Mouse (Mus musculus) v-Abl transformed pro-B cells (cell line): ENCODE results near the gene Apbb2.

Experiments
- in situ Hi-C, 2 experiments: fragments of 400-800 bp; cut with MboI; formaldehyde crosslinking; loops; one replicate each; pipeline ENCODE4 v1.15.1; 2025; ENCODE audit not compliant: unreplicated experiment in 2 of 2

Apbb2 gene

GRCm38 (mm10) chr5:66428071-66428470 lies 190.5 kb downstream of the Apbb2 start:
- in situ Hi-C loops, result loop anchor here (10.0 to 25.0 kb wide), 2 partner anchors 584 to 587 kb away; no protein-coding TSS in a partner anchor

DNA sequence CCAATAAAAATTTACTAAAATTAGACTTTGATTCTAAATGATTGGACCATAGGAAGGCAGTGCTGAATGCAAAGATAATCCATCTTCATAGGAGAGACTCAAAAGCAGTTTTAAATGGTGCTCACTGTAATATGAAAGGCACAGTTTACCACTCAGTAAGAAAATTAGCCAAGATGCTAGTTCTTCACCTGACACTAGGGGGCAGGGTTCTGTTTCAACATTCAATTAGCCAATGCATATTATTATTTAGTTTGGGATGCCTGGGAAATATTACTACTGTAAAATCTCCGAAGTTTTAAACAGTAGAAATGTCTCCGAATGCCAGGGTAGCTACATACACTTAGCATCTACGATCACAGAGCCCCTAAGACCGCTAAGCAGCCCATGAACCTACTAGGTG lies 194.7 kb downstream of the Apbb2 start:
- in situ Hi-C loops, result loop anchor here in 1 of 2 experiments (5.0 to 10.0 kb wide), 2 partner anchors 238 to 591 kb away; no protein-coding TSS in a partner anchor

- in situ Hi-C loops, result loop anchor here in 1 of 2 experiments (5.0 to 10.0 kb wide), 2 partner anchors 239 to 591 kb away; no protein-coding TSS in a partner anchor
Observed at GRCm38 (mm10) chr5:66423466-66423865, 195.1 kb downstream of the Apbb2 start.

GRCm38 (mm10) chr5:66421954-66422353 lies 196.6 kb downstream of the Apbb2 start:
- in situ Hi-C loops, result loop anchor here in 1 of 2 experiments (5.0 to 10.0 kb wide), 2 partner anchors 240 to 593 kb away; no protein-coding TSS in a partner anchor

DNA sequence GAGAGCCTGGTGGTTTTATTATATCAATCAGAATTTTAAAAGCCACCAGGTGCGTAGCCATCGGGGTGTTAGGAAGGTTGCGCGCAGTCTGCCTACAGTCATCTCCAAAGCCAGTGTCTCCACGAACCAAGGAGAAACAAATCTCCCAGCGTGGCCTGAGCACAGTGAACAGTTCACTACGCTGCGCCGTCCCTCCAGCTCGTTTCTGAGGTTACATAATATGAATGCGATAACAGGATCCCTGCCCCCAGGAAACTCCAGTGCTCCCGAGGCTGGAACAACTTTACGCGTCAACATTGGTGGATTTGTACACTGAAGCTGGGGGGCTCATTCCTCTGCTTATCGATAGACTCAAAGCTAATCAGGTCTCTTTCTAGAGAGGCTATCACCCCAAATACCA lies 197.4 kb downstream of the Apbb2 start:
- in situ Hi-C loops, result loop anchor here in 1 of 2 experiments (5.0 to 10.0 kb wide), 2 partner anchors 241 to 594 kb away; no protein-coding TSS in a partner anchor

- in situ Hi-C loops, result loop anchor here in 1 of 2 experiments (5.0 to 10.0 kb wide), 2 partner anchors 242 to 595 kb away; no protein-coding TSS in a partner anchor
Observed at GRCm38 (mm10) chr5:66420011-66420410, 198.6 kb downstream of the Apbb2 start.

DNA sequence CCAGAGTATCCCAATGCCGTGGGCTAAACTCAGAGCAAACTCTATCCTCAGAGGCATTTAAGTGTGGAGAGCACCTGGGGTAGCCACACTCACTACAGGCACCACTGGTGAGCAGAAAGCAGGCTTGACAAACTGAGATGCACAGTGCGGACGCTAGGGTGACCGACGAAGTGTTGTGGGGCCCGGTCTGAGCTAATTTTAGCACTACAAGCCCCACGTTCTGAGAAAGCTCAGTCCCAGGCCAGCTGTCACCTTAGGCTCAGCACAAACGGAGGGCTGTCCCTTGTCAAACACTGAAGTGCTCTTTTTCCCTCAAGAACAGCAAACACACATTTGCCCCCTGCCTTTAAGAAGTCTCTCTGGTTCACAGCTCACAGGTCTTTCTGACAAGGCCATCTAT lies 201.3 kb downstream of the Apbb2 start:
- in situ Hi-C loops, result no loop called here

DNA sequence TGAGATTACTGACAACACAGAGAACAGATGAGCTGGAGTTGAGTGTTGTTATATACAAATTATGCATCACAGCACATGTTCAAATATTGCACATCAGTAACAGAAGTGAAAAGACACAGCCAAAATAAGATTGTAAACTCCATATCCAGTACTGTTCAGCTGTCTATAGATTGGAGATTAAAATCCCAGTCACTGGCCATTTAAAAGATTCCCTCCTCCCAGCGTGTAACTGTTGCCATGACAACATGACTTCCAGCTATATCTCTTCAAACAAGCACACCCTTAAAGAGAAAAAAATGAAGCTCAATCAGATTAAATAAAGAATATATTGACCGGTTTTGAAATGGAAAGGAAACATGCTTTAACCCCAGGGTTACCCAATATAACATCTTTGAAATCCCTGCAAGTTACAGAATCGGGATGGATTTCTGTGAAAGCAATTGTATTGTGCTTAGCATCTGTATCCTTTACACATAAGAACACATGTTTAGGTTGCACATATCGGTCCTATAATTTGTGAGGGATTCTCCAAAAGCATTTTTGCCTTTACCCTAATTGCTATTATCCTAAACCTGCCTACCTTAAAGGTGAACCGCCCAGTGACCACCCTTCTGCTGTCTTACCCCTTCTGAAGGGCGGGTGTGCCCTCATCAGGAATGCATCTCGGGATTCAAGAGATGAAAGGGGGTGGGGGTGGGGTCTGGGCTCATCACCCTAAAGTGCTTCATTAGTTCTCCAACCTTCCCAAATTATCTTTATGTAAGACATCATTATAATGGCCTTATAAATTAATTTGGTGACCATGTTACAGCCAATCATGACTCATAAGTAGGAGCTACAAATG lies 202.7 kb downstream of the Apbb2 start:
- in situ Hi-C loops, result no loop called here

- in situ Hi-C loops, result no loop called here
Observed at GRCm38 (mm10) chr5:66415033-66415697, 203.4 kb downstream of the Apbb2 start.

- in situ Hi-C loops, result no loop called here
Observed at GRCm38 (mm10) chr5:66413402-66413801, 205.2 kb downstream of the Apbb2 start.

- in situ Hi-C loops, result no loop called here
Observed at GRCm38 (mm10) chr5:66412821-66413220, 205.8 kb downstream of the Apbb2 start.

GRCm38 (mm10) chr5:66408546-66408945 lies 210.0 kb downstream of the Apbb2 start:
- in situ Hi-C loops, result no loop called here

DNA sequence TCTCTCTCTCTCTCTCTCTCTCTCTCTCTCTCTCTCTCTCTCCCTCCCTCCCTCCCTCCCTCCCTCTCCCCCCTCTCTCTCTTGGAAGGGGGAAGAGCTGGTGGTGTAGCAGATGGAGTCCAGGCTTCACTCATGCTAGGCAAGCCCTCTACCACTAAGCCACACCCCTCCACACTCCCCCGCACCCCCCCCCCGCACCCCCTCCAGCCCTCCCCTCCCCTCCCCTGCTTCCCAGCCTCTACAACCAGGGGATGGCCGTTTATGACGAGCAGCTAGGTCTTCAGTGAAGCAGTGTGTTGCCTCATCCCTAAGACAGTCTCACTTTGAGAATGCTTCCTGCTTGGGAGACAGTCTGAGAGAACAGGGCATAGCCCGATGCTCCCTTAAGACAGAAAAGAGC lies 210.6 kb downstream of the Apbb2 start:
- in situ Hi-C loops, result no loop called here

DNA sequence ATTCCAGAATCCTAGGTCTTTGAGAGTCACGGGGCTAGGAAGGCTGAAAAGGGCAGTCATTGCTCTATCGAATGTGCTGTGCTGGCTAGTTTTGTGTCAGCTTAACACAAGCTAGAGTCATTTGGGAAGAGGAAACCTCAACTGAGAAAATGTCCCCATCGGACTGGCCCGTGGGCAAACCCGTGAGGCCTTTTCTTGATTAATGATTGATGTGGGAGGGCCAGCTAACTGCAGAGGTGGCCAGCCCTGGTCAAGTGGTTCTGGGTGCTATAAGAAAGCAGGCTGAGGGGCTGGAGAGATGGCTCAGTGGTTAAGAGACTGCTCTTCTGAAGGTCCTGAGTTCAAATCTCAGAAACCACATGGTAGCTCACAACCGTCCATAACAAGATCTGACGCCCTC lies 212.2 kb downstream of the Apbb2 start:
- in situ Hi-C loops, result no loop called here

DNA sequence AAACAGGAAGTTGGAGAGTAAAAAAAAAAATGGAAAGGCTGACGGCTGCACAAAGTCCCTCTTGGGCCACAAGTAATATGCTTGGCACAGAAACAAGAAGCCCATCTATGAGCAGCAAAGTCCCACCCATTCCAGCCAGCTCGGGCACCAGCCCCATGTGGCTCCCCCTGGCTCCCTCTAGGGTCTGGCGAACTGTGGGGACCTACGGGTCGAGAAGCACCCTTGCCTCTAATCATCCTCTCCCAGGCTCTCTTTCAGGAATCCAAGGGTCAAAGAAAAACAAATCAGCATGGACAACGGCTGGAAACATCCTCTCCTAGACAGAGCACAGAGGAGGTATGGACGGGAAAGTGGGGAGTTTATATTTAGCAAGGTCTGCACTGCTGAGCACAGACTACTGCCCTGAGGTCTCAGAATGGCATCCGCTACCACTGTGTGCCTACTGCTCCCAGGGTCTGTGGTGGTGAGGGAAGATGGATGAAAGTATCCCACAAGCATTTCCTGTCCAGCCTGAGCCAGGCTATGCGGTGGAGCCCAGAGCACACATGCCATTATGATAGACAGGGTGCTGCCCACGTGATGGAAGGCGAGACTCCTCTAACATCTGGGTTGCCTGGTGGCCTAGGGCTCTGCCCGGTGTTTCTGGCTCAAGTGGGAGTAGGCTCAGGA lies 212.7 kb downstream of the Apbb2 start:
- in situ Hi-C loops, result no loop called here

DNA sequence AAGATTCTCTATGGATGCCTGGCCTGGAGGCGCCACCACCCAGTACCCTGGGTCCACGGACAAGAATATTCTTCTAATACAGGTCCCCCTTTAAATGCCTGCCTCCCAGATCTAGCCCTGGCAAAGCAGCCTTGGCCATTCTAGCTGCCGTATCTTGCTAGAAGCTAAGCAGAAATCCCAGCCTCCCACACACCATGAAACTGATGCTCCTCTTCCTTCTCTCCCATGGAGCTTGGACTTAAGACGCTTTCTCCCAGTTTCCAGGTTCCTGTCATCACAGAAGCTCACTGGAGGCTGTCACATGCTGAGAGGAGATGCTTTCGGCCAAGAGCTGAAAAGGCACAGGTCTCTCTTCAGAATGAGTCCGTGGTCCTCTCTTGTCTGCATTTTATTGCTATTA lies 213.3 kb downstream of the Apbb2 start:
- in situ Hi-C loops, result no loop called here

GRCm38 (mm10) chr5:66400563-66400962 lies 218.0 kb downstream of the Apbb2 start:
- in situ Hi-C loops, result no loop called here

DNA sequence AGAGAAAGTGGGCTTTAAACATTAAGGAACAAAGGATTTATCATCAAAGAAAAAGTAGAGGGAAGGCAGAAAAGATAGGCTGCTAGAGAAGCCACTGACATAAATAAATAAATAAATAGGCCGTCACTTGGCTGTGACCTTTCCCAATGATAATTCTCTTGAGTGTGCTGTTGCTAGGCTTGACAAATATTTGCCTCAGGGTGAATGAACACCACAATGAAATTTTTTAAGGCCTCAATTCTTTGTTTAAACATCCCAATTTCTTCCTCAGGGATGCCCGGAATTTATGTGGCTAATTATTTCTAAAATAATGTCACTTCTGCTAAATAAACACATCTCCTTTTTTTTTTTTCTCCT lies 219.3 kb downstream of the Apbb2 start:
- in situ Hi-C loops, result no loop called here

DNA sequence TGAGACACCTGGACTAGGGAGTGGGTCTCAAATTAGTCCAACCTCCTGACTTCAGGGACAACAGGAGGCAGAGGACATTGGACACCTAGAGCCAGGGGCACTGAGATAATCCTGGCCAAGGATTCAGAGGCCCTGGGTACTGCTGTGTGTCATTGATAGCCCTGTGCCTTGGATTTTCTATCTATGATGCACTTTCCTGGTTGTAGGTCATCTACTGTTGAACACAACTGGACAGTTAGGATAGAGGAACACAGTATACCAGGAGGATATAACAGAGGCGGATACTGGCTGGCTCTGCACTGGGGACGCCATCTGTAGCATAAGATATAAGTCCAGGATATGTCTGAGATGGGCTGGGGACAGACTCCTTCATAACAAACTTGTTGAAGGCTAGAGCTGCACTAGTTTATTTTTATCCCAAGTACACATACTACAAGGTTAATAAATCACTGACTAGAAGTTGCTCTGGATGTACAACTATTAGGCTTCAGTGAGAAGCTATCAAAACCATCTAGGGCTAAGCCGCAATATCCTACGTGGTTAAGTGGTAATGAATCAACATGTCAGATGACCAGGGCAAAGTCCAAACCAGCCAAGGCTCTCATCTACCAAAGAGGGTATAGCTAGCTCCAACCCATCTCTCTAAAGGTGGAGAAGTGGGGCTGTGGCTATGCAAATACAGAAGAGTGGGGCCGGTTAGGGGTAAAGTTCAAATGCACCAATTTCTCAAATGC lies 219.9 kb downstream of the Apbb2 start:
- in situ Hi-C loops, result no loop called here

- in situ Hi-C loops, result no loop called here
Observed at GRCm38 (mm10) chr5:66393767-66394446, 224.7 kb downstream of the Apbb2 start.
